ENCODE assay signal across 23 mouse cellular contexts in the genomic region with DNA sequence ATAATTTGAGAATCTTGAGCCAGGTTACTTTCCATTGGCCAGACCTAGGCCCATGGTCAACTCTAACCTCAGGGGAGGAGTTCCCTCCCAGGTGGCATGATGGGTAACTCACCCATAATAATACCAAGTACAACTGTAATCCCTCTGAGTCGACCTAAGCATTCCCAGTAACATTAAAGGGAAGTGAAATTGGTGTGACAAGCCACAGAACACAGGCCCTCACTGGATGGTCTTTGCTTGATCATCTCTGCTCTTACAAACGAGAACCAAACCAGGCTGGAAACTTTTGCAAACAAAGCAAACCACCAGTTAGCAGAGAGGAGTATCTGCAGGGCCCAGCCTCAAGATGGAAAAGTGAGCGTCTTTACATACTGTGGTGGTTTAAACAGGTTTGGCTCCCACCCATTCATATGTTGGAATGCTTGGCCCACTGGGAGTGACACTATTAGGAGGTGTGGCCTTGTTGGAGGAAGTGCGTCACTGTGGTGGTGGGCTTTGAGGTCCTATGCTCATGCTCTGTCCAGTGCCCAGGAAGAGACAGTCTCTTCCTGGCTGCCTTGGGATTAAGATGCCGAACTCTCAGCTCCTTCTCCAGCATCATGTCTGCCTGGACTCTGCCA. TPM values are rescaled to one million over a fixed set of nuclear protein-coding genes. Genes with fewer than 3 reads are reported as not detected.
DNase-seq lines count a peak whose midpoint lies in the region; ATAC-seq lines count a peak whose summit lies in the region.
"Had no signal": no experiment of that assay in that cellular context is flagged by ENCODE, and none has a peak within 500 bp of the region (broad histone marks: within the 10 kb centered on the region; RNA-seq: fewer than 3 reads in every experiment).

No protein-coding gene starts in this region.

- ATAC-seq in granulocyte monocyte progenitor cell, adult 5-6 weeks (replicated peaks; ENCODE audit: poor library complexity, severe bottlenecking) = peak; percentile 83
- ATAC-seq: activated CD4-positive, CD25-positive, alpha-beta regulatory T cell, adult 4 months; CD4-positive, CD25-positive, alpha-beta regulatory T cell, adult 4 months; forebrain, embryonic 13.5 days; forebrain, embryonic 15.5 days; forebrain, postnatal 0 days; Patski had no signal

- intact Hi-C loops in heart, postnatal 10 days (cut with DNase I) = no loop called here

- peak; percentile 71 for DNase-seq in heart, adult 11 months
- no peak for DNase-seq in heart, postnatal 10 days
- no peak for DNase-seq in layer of hippocampus, postnatal 36 days
- DNase-seq in retina, embryonic 14.5 days (ENCODE audit: low spot score) = no peak
- DNase-seq: adrenal gland, adult 8-10 months; adrenal gland, postnatal 14 days; adrenal gland, postnatal 36 days; B cell, adult 2 months; cerebellum, adult 11-12 months; cerebellum, adult 2 months; cerebellum, adult 9-10 months; cerebellum, postnatal 10 days; cerebellum, postnatal 25 days; forebrain, postnatal 0 days had no signal

RNA-seq across cellular contexts. Expression of a gene that starts 23.7 kb away (rescaled TPM):
- not detected for total RNA-seq in heart, postnatal 10 days (2021)
- total RNA-seq in granulocyte monocyte progenitor cell, adult 5-6 weeks (2014; fragmentation: Nextera tagmentation) = not detected in 2 replicates
- not detected in 2 replicates for total RNA-seq in granulocyte monocyte progenitor cell, adult 5-6 weeks (2017)
- total RNA-seq in layer of hippocampus, postnatal 36 days (2021) = 10 to 100 TPM; 14.1 TPM
- total RNA-seq: adrenal gland, adult 18-20 months; adrenal gland, adult 8-10 months; adrenal gland, postnatal 14 days; adrenal gland, postnatal 36 days; CH12.LX; G1E had no signal

RNA-seq across cellular contexts. Expression of a gene that starts 23.9 kb away (rescaled TPM):
- total RNA-seq in heart, postnatal 10 days (2021) = 10 to 100 TPM; 19.6 to 20.1 TPM
- 28.9 and 33.4 TPM in 2 replicates for total RNA-seq in granulocyte monocyte progenitor cell, adult 5-6 weeks (2014; fragmentation: Nextera tagmentation)
- total RNA-seq in granulocyte monocyte progenitor cell, adult 5-6 weeks (2017) = 47.2 and 48.5 TPM in 2 replicates
- total RNA-seq in layer of hippocampus, postnatal 36 days (2021) = 10 to 100 TPM; 55.7 to 57.0 TPM

RNA-seq across cellular contexts. Expression of a gene that starts 57.9 kb away (rescaled TPM):
- 100 to 1,000 TPM; 205 to 214 TPM for total RNA-seq in heart, postnatal 10 days (2021)
- total RNA-seq in granulocyte monocyte progenitor cell, adult 5-6 weeks (2014; fragmentation: Nextera tagmentation) = 214 and 219 TPM in 2 replicates
- 91.6 and 94.3 TPM in 2 replicates for total RNA-seq in granulocyte monocyte progenitor cell, adult 5-6 weeks (2017)
- 100 to 1,000 TPM; 204 to 217 TPM for total RNA-seq in layer of hippocampus, postnatal 36 days (2021)

Comparison
In these comparisons a context has a peak if more than half of its experiments do, and no peak if none do; other contexts are left out.
1. RNA of a gene that starts 23.7 kb away (total RNA-seq): 14.1 TPM in layer of hippocampus, postnatal 36 days; not detected in heart, postnatal 10 days and not detected in granulocyte monocyte progenitor cell, adult 5-6 weeks; every median in the first group is over 10 times any median in the second.